Mouse (Mus musculus): ENCODE measurements around the gene Dera. TPM values are rescaled to one million over a fixed set of nuclear protein-coding genes. Genes with fewer than 3 reads are reported as not detected.
A peak's percentile ranks its signal among the peaks of the same experiment; 100 is the strongest.
"Not testable (repeated sequence)": the region's sequence is repeated elsewhere in the genome, so short reads cannot be mapped to it uniquely, and the experiment has no call there.

The Dera gene
- total and polyA plus RNA-seq, 3 experiments = 59.5 to 80.6 (median 78.0) TPM

DNA sequence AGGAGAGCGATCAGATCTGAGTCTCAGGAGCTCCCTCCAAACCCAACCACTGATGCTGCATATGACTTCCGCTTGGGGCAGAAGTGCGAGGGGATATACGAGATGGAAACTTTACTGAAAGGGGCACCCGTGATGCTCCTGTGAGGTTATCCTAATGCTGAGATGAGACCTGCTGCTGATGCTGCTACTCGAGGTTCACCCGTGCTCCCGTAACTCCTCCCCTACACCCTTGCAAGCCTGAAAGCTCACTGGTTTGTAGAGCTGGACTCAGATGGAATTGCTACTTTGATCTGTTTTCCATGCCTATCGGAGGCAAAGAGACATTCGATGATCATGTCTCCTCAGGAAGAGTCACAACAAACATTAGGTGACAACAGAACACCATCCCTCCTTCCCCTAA is 48.1 kb upstream of the Dera start:
- TF ChIP-seq ELF1 (IDR thresholded peaks at IDR 0.05; ENCODE audit: low read depth, low read length) (no peak), TBP (conservative IDR thresholded peaks at IDR 0.05; ENCODE audit: low read depth, low read length) (no peak), MYC (IDR thresholded peaks at IDR 0.05; ENCODE audit: low read depth, low read length) (no peak), GABPA (IDR thresholded peaks at IDR 0.05; ENCODE audit: insufficient replicate concordance, low read depth, low read length) (no peak), E2F4 (IDR thresholded peaks at IDR 0.05; ENCODE audit: insufficient replicate concordance, low read depth, low read length) (no peak), HCFC1 (IDR thresholded peaks at IDR 0.05; ENCODE audit: low read depth, low read length) (no peak), POLR2A (IDR thresholded peaks at IDR 0.05; ENCODE audit: low read depth, low read length) (no peak)
- Histone ChIP-seq H3K36me3 (replicated peaks in 1 of 2; ENCODE audit: control insufficient read depth in 1 of 2, insufficient read depth in 1 of 2, low read length in 1 of 2) (no peaks in the 10 kb centered on the region), H3K27me3 (replicated peaks) (no peaks in the 10 kb centered on the region), H3K79me2 (replicated peaks; ENCODE audit: control insufficient read depth, extremely low read depth, insufficient read depth, poor library complexity, severe bottlenecking) (no peaks in the 10 kb centered on the region), H3K27ac (ENCODE audit: insufficient read depth, low read depth) (no peak overlapping the region), H3K9me3 (replicated peaks; ENCODE audit: low read length) (no peaks in the 10 kb centered on the region), H3K9ac (ENCODE audit: insufficient read depth, low read depth) (no peak overlapping the region), H3K4me2 (ENCODE audit: insufficient read depth, low read depth, poor library complexity, severe bottlenecking) (0 out of 2 replicates have a peak overlapping the region, but pooled peaks have one; percentile 41), H3K4me3 (replicated peaks in 1 of 3; ENCODE audit: low read depth in 2 of 3, low read length in 2 of 3, poor library complexity in 1 of 3) (no peak overlapping the region), H3K4me1 (ENCODE audit: control insufficient read depth in 1 of 2, insufficient read depth in 2 of 2) (peaks cover 5 to 15% of the 10 kb centered on the region in 2 experiments)
- dilution Hi-C loops (cut with MboI; ENCODE audit: extremely low pct_ligation_motif_present, extremely low pct_unique_long_range_greater_than_20kb, low sequenced_read_pairs) = no loop called here
- in situ Hi-C loops (cut with MboI; ENCODE audit: low pct_ligation_motif_present, low pct_unique_long_range_greater_than_20kb, low sequenced_read_pairs) = no loop called here
- no peak for DNase-seq (ENCODE audit: extremely low read depth)

DNA sequence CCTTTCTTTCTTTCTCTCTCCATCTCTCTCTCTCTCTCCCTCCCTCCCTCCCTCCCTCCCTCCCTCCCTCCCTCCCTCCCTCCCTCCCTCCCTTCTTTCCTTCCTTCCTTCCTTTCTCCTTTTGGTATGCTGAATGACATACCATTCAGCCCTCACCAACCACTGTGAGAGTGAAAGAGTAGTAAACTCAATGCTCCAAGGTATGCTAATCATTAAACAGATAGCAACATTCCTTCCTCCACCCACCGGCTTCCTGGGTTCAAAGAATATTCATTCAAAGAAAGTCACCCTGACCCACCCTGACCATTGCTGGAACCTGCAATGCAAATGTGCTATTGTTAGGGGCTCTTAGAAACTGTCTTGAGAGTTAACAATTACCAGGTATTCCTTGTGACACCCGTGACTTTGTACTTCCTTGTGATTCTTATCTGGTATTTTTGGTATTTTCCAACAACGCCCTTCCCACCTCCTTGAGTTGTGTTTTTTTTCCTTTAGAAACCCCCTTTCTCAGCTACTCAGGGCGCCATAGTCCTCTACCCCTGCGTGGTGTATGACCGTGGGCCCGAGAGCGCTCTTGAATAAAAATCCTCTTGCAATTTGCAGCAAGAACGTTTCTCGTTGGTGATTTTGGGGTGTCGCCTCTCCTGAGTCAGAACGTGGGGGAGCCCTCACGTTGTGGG is 45.5 kb upstream of the Dera start:
- H3K36me3 ChIP-seq (replicated peaks in 1 of 2; ENCODE audit: control insufficient read depth in 1 of 2, insufficient read depth in 1 of 2, low read length in 1 of 2); H3K4me2 ChIP-seq (ENCODE audit: insufficient read depth, low read depth, poor library complexity, severe bottlenecking); H3K9ac ChIP-seq (ENCODE audit: insufficient read depth, low read depth); H3K79me2 ChIP-seq (replicated peaks; ENCODE audit: control insufficient read depth, extremely low read depth, insufficient read depth, poor library complexity, severe bottlenecking); in situ Hi-C loops (cut with MboI; ENCODE audit: low pct_ligation_motif_present, low pct_unique_long_range_greater_than_20kb, low sequenced_read_pairs); DNase-seq (ENCODE audit: extremely low read depth); H3K27me3 ChIP-seq (replicated peaks); dilution Hi-C loops (cut with MboI; ENCODE audit: extremely low pct_ligation_motif_present, extremely low pct_unique_long_range_greater_than_20kb, low sequenced_read_pairs); H3K27ac ChIP-seq (ENCODE audit: insufficient read depth, low read depth); H3K9me3 ChIP-seq (replicated peaks; ENCODE audit: low read length); H3K4me3 ChIP-seq (replicated peaks in 1 of 3; ENCODE audit: low read depth in 2 of 3, low read length in 2 of 3, poor library complexity in 1 of 3): not testable (repeated sequence)
- peaks cover 7 to 15% of the 10 kb centered on the region in 2 experiments for H3K4me1 ChIP-seq (ENCODE audit: control insufficient read depth in 1 of 2, insufficient read depth in 2 of 2)

DNA sequence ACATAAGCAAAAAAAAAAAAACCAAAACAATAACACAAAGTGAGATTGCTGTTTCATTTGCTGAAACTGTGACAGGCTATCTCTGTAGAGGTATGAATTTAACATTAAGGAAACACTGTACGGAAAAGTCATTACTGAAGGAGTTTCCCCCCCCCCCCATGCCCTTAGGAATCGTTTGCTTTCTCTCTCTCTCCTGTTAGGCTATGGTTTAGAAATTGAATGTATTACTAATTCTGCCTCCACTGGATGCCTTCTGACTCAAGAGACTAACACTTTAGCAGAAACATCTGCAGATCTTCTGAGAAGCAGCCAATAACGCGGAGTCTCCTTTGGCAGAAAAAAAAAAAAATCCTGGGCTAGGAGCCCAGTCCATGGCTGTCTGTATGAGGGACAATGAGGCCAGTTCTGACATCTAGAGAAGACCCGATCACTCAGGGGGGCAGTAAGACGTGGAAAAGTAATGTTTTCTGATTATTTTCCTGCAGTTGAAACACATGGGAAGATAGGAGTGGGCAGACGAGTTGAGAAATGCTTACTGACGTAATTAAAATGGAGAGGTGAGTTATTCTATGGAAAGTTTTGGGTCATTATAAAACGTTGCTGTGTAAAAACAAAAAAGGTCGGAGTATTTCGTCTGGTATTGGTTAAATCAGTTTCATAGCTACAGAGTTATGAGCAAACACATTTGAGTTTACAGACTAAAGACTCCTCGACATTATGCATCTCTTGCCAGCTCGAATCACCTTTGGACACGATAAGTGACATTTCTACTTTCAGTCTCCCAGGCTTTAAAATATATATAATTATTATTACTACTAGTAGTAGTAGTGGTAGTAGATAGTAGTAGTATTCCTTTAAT is 43.9 kb upstream of the Dera start:
- Histone ChIP-seq H3K9ac (ENCODE audit: insufficient read depth, low read depth) (no peak overlapping the region), H3K27me3 (replicated peaks) (no peaks in the 10 kb centered on the region), H3K27ac (ENCODE audit: insufficient read depth, low read depth) (no peak overlapping the region), H3K4me3 (replicated peaks in 1 of 3; ENCODE audit: low read depth in 2 of 3, low read length in 2 of 3, poor library complexity in 1 of 3) (no peak overlapping the region), H3K79me2 (replicated peaks; ENCODE audit: control insufficient read depth, extremely low read depth, insufficient read depth, poor library complexity, severe bottlenecking) (no peaks in the 10 kb centered on the region), H3K4me1 (ENCODE audit: control insufficient read depth in 1 of 2, insufficient read depth in 2 of 2) (peaks cover 7 to 15% of the 10 kb centered on the region in 2 experiments), H3K4me2 (ENCODE audit: insufficient read depth, low read depth, poor library complexity, severe bottlenecking) (no peak overlapping the region), H3K9me3 (replicated peaks; ENCODE audit: low read length) (no peaks in the 10 kb centered on the region), H3K36me3 (replicated peaks in 1 of 2; ENCODE audit: control insufficient read depth in 1 of 2, insufficient read depth in 1 of 2, low read length in 1 of 2) (no peaks in the 10 kb centered on the region)
- in situ Hi-C loops (cut with MboI; ENCODE audit: low pct_ligation_motif_present, low pct_unique_long_range_greater_than_20kb, low sequenced_read_pairs) = loop anchor here (10.0 kb wide), 1 partner anchor 246 kb away; no protein-coding TSS in a partner anchor
- dilution Hi-C loops (cut with MboI; ENCODE audit: extremely low pct_ligation_motif_present, extremely low pct_unique_long_range_greater_than_20kb, low sequenced_read_pairs) = no loop called here
- DNase-seq (ENCODE audit: extremely low read depth) = no peak
- TF ChIP-seq MEF2A (IDR thresholded peaks at IDR 0.05; ENCODE audit: borderline replicate concordance, low read depth, low read length) = no peak
- no peak for TF ChIP-seq ZKSCAN1 (IDR thresholded peaks at IDR 0.05; ENCODE audit: borderline replicate concordance, low read depth, low read length)
- TF ChIP-seq MAFK (IDR thresholded peaks at IDR 0.05; ENCODE audit: insufficient replicate concordance, low read length) = no peak
- TF ChIP-seq MAX (IDR thresholded peaks at IDR 0.05; ENCODE audit: low read length) = no peak
- TF ChIP-seq BHLHE40 (IDR thresholded peaks at IDR 0.05; ENCODE audit: low read depth, low read length) = no peak
- TF ChIP-seq KAT2A (IDR thresholded peaks at IDR 0.05; ENCODE audit: insufficient replicate concordance, low read length) = no peak
- no peak for TF ChIP-seq RAD21 (IDR thresholded peaks at IDR 0.05; ENCODE audit: low read depth, low read length)
- TF ChIP-seq CHD1 (IDR thresholded peaks at IDR 0.05; ENCODE audit: low read depth, low read length) = no peak
- TF ChIP-seq TCF12 (IDR thresholded peaks at IDR 0.05; ENCODE audit: low read depth, low read length) = no peak
- TF ChIP-seq SMC3 (IDR thresholded peaks at IDR 0.05; ENCODE audit: low read depth, low read length) = no peak
- no peak for TF ChIP-seq GABPA (IDR thresholded peaks at IDR 0.05; ENCODE audit: insufficient replicate concordance, low read depth, low read length)
- no peak for TF ChIP-seq POLR2A (IDR thresholded peaks at IDR 0.05; ENCODE audit: low read depth, low read length)
- no peak for TF ChIP-seq MYC (IDR thresholded peaks at IDR 0.05; ENCODE audit: low read depth, low read length)
- TF ChIP-seq ZNF384 (IDR thresholded peaks at IDR 0.05; ENCODE audit: low read depth, low read length) = no peak
- TF ChIP-seq HCFC1 (IDR thresholded peaks at IDR 0.05; ENCODE audit: low read depth, low read length) = no peak
